In the genomic region with DNA sequence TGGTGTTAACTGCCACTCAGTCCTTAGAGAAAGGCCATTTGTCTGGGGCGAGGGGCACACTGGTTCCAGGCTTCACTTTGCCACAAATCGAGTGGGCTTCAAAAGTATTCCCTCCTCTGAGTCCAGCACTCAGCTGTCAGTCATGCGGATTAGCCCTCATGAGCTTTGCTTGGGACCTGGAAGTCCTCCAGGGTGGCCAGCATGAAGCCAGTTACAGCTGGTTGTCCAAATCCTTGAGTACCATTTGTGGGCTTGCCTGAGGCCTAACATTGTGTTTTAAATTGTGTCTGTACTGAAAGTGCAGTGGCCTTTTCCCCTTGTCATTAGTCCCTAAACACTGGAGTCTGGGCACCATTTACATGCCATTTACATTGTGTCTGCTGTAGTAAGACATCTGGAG, we compare ENCODE assay signal across 18 mouse cellular contexts.
DNase-seq lines count a peak whose midpoint lies in the region; TF ChIP-seq lines count a peak whose summit lies in the region.
"Had no signal": no experiment of that assay in that cellular context is flagged by ENCODE, and none has a peak within 500 bp of the region (broad histone marks: within the 10 kb centered on the region; RNA-seq: fewer than 3 reads in every experiment).

No protein-coding gene starts in this region.

- 0 out of 2 replicates have a peak overlapping the region, but pooled peaks have one; percentile 39 for H3K27ac ChIP-seq in cerebellum, adult 2 months (ENCODE audit: insufficient read depth, low read length)
- H3K27ac ChIP-seq: heart, embryonic 13.5 days; hindbrain, embryonic 14.5 days; intestine, embryonic 15.5 days had no signal

- no peaks in the 10 kb centered on the region for H3K27me3 ChIP-seq in cerebellum, adult 2 months (ENCODE audit: control insufficient read depth, insufficient read depth, low read length)
- H3K27me3 ChIP-seq: heart, embryonic 13.5 days; intestine, embryonic 15.5 days; Patski had no signal

- 36% methylated on average over 3 of the region's 3 CpGs for WGBS in cerebellum, adult 2 months

- TF ChIP-seq CTCF in cerebellum, adult 2 months (IDR thresholded peaks at IDR 0.05; ENCODE audit: borderline replicate concordance, insufficient read depth, low read depth, low read length), result no peak

- H3K4me3 ChIP-seq in cerebellum, adult 2 months (replicated peaks; ENCODE audit: insufficient read depth, low read depth, low read length), result no peak overlapping the region
- H3K4me3 ChIP-seq: heart, embryonic 13.5 days; intestine, embryonic 15.5 days had no signal

- DNase-seq in cerebellum, adult 2 months, result peak; percentile 48 to 50
- no peak for DNase-seq in cerebellum, adult 8-10 months
- DNase-seq in kidney, adult 11 months, result peak; percentile 29
- no peak for DNase-seq in kidney, postnatal 10 days
- peak; percentile 27 for DNase-seq in retina, postnatal 1 day
- DNase-seq in retina, embryonic 14.5 days (ENCODE audit: low spot score), result no peak
- no peak for DNase-seq in thymus, postnatal 14 days
- no peak for DNase-seq in adrenal gland, postnatal 14 days
- DNase-seq: adrenal gland, postnatal 25 days; gastrocnemius, postnatal 10 days; heart, adult 18-20 months; lung, adult 18-20 months; lung, postnatal 14 days; thymus, postnatal 25 days had no signal

- peaks cover 49% of the 10 kb centered on the region for H3K4me1 ChIP-seq in cerebellum, adult 2 months (ENCODE audit: control insufficient read depth, insufficient read depth, low read length)
- H3K4me1 ChIP-seq: heart, embryonic 13.5 days had no signal

- TF ChIP-seq POLR2A in cerebellum, adult 2 months (IDR thresholded peaks at IDR 0.05; ENCODE audit: borderline replicate concordance, insufficient read depth, low read length), result no peak

Comparison
In these comparisons a context has a peak if more than half of its experiments do, and no peak if none do; other contexts are left out.
1. DNase-seq: peak in cerebellum, adult 2 months (2 of 2), kidney, adult 11 months (single experiment) and retina, postnatal 1 day (single experiment); none in cerebellum, adult 8-10 months (single experiment), kidney, postnatal 10 days (single experiment), retina, embryonic 14.5 days (single experiment), thymus, postnatal 14 days (single experiment) and adrenal gland, postnatal 14 days (single experiment).